Mouse (Mus musculus): ENCODE measurements around the gene Mcmbp. TPM values are rescaled to one million over a fixed set of nuclear protein-coding genes. Genes with fewer than 3 reads are reported as not detected.
A peak's percentile ranks its signal among the peaks of the same experiment; 100 is the strongest.

Mcmbp gene
- polyA plus RNA-seq, 1 experiment from 2014 or later: 81.0 TPM

DNA sequence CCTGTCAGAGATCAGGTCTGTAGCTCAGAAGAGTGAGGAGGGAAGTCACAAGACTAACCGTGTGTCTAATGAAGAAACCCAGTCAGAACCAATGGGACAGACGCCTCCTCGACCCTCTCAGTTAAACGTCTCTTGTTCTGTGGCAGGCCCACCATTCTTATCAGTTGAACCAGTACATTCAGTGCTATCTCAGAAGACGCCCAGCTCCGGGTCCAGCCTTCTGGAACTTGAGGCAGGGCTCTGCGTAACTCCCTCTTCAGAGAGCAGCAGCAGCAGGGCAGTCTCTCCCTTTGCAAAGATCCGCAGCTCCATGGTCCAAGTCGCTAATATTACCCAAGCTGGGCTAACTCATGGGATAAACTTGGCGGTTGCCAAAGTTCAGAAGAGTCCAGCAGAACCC, 45.4 kb downstream of the Mcmbp start:
- peaks cover 7% of the 10 kb centered on the region for H3K4me1 ChIP-seq
- H3K36me3 ChIP-seq: peaks cover 76% of the 10 kb centered on the region
- DNase-seq (ENCODE audit: low spot score): no peak
- no peaks in the 10 kb centered on the region for H3K27me3 ChIP-seq (ENCODE audit: low read depth, poor library complexity, severe bottlenecking)
- H3K4me3 ChIP-seq: no peak overlapping the region
- no peak overlapping the region for H3K27ac ChIP-seq (replicated peaks)
- no peaks in the 10 kb centered on the region for H3K9me3 ChIP-seq (replicated peaks)
- WGBS: 91% methylated on average over 10 of the region's 10 CpGs

DNA sequence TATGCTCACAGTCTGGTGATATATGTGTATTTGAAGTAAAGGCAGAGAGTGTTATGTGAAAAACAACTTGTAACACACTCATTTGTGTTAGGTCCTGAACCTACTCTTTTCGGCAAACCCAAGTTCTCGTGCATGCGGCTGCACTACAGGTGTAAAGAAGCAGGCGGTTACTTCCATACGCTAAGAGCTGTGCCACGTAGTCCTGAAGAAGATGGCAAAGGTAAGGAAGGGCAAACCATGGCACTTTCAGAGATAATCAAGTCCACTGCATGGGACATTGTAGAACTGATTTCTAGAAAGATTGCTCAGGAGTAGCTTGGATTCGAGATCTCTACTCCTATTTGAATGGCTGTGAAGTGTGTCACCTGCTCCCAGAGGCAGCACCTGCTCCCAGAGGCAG, 48.1 kb downstream of the Mcmbp start:
- Histone ChIP-seq H3K9me3 (replicated peaks) (peaks cover 14% of the 10 kb centered on the region), H3K27me3 (ENCODE audit: low read depth, poor library complexity, severe bottlenecking) (no peaks in the 10 kb centered on the region), H3K36me3 (peaks cover 67% of the 10 kb centered on the region), H3K4me3 (no peak overlapping the region), H3K4me1 (peaks cover 15% of the 10 kb centered on the region), H3K27ac (replicated peaks) (no peak overlapping the region)
- DNase-seq (ENCODE audit: low spot score): no peak
- WGBS: 92% methylated on average over 7 of the region's 7 CpGs

DNA sequence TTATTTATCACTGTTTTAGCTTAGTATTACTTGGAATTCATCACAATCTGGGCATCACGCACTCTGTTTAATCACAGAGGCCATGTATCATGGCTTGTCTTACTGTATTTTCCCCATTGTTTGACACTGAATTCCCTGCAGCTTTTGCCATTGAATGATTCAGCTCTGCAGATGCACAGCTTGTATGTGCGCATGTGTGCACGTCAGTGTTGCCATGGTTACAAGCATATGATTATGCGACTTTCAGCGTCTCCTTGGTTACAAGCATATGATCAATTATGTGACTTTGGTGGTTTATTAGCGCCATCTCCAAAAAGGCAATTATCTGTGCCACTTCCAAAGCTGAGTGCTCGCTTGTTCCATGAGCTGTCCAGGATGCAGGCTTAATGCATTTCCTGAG, 49.5 kb downstream of the Mcmbp start:
- Histone ChIP-seq H3K4me3 (peak overlapping the region; percentile 56), H3K27me3 (ENCODE audit: low read depth, poor library complexity, severe bottlenecking) (no peaks in the 10 kb centered on the region), H3K27ac (replicated peaks) (no peak overlapping the region; the same call in 1 of the 2 replicates), H3K36me3 (peaks cover 69% of the 10 kb centered on the region), H3K9me3 (replicated peaks) (peaks cover 22% of the 10 kb centered on the region), H3K4me1 (peaks cover 15% of the 10 kb centered on the region)
- 82% methylated on average over 7 of the region's 7 CpGs for WGBS
- peak; percentile 29 for DNase-seq (ENCODE audit: low spot score)

DNA sequence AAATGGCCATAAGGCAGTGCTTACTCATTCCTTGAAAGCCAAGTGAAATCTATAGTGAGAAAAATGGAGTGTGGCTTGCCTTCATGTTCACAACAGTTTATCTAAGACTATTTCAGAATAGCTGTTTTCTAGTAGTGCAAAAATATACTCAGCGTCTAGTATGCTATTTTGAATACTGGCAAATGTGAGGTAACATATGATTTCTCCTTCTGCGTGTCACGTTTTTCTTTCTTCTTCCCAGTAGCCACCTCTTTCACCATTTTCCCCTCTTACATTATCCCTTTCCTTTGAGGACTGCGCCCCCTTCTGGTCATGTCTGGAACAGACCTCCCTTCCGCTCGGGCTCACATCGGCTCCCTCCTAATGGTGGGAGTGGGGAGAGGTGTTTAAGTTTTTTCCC, 50.2 kb downstream of the Mcmbp start:
- Histone ChIP-seq H3K36me3 (peaks cover 69% of the 10 kb centered on the region), H3K27me3 (ENCODE audit: low read depth, poor library complexity, severe bottlenecking) (no peaks in the 10 kb centered on the region), H3K4me3 (peak overlapping the region; percentile 56), H3K27ac (replicated peaks) (peak overlapping the region; percentile 42; the same call in 1 of the 2 replicates), H3K9me3 (replicated peaks) (peaks cover 22% of the 10 kb centered on the region), H3K4me1 (peaks cover 15% of the 10 kb centered on the region)
- 15% methylated on average over 7 of the region's 7 CpGs for WGBS
- peak; percentile 85 for DNase-seq (ENCODE audit: low spot score)

DNA sequence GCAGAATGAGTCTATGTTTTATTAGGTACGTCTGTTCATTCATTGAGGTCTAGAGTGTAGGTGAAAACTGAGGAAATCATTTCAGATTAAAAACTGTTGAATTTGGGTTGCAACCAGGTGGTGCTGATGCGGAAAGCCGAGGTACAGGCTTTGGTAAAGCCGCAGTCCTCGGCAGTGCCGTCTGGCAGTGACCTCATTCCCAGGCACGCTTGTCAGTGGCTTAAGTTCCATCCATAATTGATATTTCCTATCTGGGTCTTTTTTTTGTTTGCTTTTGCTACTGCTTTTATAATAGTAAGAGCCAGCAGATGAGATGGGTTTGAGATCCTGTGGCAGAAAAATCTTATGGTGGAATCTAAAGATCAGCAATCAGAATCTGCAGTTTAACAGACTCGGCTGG, 50.9 kb downstream of the Mcmbp start:
- DNase-seq (ENCODE audit: low spot score): no peak
- Histone ChIP-seq H3K36me3 (peaks cover 69% of the 10 kb centered on the region), H3K9me3 (replicated peaks) (peaks cover 22% of the 10 kb centered on the region), H3K4me1 (peaks cover 15% of the 10 kb centered on the region), H3K27me3 (ENCODE audit: low read depth, poor library complexity, severe bottlenecking) (no peaks in the 10 kb centered on the region), H3K27ac (replicated peaks) (no peak overlapping the region), H3K4me3 (peak overlapping the region; percentile 56)
- 73% methylated on average over 8 of the region's 8 CpGs for WGBS

DNA sequence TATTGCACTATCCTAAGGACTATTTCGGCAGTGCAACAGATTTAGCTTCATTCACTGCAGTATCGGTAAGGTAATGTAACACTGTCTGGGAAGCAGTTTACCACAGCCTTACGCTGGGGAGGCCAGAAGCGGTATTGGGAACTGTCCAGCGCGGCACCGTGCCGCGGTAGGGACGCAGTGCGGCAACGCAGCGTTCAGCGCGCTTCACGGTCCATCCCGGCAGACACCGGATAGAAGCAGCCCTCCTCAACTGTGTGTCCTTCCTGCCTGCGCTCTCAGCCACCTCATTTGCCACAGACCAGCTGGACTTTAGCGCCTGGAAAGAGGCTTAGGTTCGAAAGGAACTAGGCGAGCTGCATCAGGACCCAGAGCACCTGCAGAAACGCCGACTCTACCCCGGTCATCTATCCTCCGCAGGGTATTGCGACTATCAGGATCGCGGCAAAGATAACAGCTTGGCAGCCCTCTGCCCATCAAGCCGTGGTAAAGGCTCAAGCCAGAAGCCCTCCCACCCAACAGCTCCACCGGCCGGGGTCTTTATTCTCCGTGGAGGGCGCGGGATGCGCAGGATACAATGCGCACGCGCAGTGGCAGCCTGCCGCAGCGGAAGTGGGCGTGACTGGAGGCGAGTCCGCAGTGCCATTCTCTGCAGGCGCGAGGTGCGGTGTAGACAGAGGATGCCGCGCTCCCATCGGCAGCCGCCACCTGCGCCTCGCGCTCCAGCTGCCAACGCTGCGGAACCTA, 52.3 kb downstream of the Mcmbp start:
- peaks cover 22% of the 10 kb centered on the region for H3K9me3 ChIP-seq (replicated peaks)
- H3K27ac ChIP-seq (replicated peaks): peak overlapping the region; percentile 85
- DNase-seq (ENCODE audit: low spot score): peak; percentile 84
- H3K4me1 ChIP-seq: peaks cover 15% of the 10 kb centered on the region
- H3K27me3 ChIP-seq (ENCODE audit: low read depth, poor library complexity, severe bottlenecking): no peaks in the 10 kb centered on the region
- H3K36me3 ChIP-seq: peaks cover 66% of the 10 kb centered on the region
- peak overlapping the region; percentile 56 for H3K4me3 ChIP-seq
- 51% methylated on average over 56 of the region's 56 CpGs for WGBS

DNA sequence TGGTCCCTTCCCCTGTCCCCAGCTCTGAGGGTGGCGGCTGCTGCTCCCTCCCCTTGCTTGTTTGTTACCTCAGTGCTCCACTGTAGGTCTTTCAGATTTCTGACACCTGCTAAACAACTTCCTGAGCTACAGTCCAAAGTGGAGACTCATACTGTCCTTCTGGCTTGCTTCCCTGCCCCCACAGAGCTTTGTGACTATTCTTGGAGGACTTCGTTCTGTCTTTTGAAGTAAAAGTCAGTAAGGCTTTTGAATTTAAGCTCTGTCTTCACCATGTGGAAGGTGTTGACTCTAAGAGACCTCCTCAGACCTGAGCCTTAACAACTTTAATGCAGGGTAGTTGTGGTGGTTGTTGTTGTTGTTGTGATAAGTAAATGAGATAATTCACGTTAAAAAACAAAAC, 61.7 kb downstream of the Mcmbp start:
- Histone ChIP-seq H3K9me3 (replicated peaks) (no peaks in the 10 kb centered on the region), H3K4me3 (no peak overlapping the region), H3K27ac (replicated peaks) (no peak overlapping the region), H3K27me3 (ENCODE audit: low read depth, poor library complexity, severe bottlenecking) (no peaks in the 10 kb centered on the region), H3K36me3 (peaks cover 23% of the 10 kb centered on the region), H3K4me1 (peaks cover 1% of the 10 kb centered on the region)
- 72% methylated on average over 3 of the region's 3 CpGs for WGBS
- no peak for DNase-seq (ENCODE audit: low spot score)

DNA sequence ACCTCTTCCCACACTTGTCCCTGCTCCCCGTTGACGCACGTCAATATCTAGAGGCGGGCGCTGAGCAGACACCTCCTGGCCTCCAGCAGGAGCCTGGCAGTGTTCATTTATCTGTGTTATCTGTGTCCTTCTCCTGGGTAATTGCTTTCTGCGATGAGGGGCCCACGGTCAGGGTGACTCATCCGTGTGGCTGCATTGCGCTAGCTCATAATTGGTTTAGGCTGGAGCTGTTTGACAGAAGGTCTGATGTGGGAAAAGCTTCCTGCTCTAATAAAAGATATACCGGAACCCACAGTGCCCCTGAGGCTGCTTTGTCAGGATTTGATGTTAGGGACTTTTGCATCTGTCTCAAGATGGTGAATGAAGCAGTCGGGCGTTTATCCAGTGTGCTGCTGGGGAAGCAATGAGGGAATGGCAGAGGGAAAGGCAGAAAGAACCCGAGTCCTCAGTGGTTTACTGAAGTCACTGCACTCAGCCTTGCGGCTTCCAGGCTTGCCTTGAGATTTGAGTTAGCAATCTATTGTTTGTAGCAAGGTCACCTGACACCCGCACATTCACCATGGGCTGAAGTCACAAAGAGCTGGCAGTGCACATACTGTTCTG, 67.8 kb downstream of the Mcmbp start:
- Histone ChIP-seq H3K27ac (replicated peaks) (peak overlapping the region; percentile 81), H3K27me3 (ENCODE audit: low read depth, poor library complexity, severe bottlenecking) (no peaks in the 10 kb centered on the region), H3K36me3 (peaks cover 28% of the 10 kb centered on the region), H3K4me1 (peaks cover 23% of the 10 kb centered on the region), H3K9me3 (replicated peaks) (no peaks in the 10 kb centered on the region), H3K4me3 (peak overlapping the region; percentile 39)
- peak; percentile 39 for DNase-seq (ENCODE audit: low spot score)
- 9% methylated on average over 15 of the region's 15 CpGs for WGBS

DNA sequence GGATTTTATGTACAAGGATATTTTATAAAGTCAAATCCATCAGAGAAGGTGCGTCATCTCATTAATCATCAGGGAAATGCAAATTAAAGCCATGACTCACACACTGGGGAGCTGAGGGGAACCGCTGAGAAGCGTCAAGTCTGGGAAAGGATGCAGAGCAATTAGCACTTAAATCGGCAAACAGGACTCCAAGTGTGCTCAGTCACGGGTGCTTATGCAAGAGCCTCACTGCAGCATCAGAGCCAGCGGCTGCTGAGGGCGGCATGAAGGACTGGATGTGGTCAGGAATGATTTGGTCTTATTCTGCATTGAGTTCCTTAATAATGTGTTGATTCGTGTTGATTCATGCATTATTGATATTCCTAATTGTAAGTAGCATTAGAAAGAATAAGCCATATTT, 68.3 kb downstream of the Mcmbp start:
- peak overlapping the region; percentile 81 for H3K27ac ChIP-seq (replicated peaks)
- peak overlapping the region; percentile 39 for H3K4me3 ChIP-seq
- WGBS: 10% methylated on average over 8 of the region's 8 CpGs
- peaks cover 23% of the 10 kb centered on the region for H3K4me1 ChIP-seq
- no peaks in the 10 kb centered on the region for H3K9me3 ChIP-seq (replicated peaks)
- H3K36me3 ChIP-seq: peaks cover 25% of the 10 kb centered on the region
- no peak for DNase-seq (ENCODE audit: low spot score)
- H3K27me3 ChIP-seq (ENCODE audit: low read depth, poor library complexity, severe bottlenecking): no peaks in the 10 kb centered on the region

DNA sequence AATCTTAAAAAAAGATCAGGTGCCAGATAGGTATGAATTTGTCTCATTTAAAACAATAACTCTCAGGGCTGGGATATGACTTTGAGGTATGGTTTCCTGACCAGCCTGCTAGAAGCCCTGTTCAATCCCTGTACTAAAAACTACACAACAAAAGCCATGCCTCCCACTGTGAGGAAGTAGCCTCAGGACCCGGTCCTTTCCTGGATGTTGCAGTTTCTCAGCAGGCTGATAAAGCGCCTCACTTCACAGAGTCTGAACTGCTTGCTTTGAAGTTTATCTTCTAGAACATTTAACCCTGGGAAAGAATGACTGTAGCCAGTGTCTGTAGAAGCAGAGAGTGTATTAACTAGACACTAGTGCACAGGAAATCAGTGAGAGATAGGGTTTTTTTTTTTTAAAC, 71.5 kb downstream of the Mcmbp start:
- no peak for DNase-seq (ENCODE audit: low spot score)
- no peaks in the 10 kb centered on the region; the same call in 1 of the 2 replicates for H3K9me3 ChIP-seq (replicated peaks)
- H3K36me3 ChIP-seq: peaks cover 32% of the 10 kb centered on the region

DNA sequence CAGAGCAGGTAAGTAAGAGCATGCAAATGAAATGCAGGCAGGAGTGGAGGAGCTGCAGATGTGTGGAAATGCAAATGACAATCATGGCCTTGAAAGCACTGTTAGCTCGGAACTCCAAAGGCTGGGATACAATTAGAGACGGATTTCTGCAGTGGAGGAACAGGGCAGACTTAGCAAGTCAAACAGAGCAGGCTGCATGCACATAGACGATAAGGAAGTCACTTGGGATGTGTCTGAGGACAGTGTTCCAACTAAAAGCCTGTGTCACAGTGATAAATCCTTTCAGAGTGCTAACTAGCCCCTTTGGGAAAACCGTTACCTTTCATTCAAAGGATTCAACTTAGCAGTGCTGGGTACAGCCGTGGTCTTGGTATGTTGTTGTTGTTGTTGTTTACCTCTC, 72.5 kb downstream of the Mcmbp start:
- Histone ChIP-seq H3K4me3 (no peak overlapping the region), H3K27ac (replicated peaks) (no peak overlapping the region), H3K4me1 (peaks cover 14% of the 10 kb centered on the region), H3K36me3 (peaks cover 32% of the 10 kb centered on the region), H3K9me3 (replicated peaks) (no peaks in the 10 kb centered on the region; the same call in 1 of the 2 replicates), H3K27me3 (ENCODE audit: low read depth, poor library complexity, severe bottlenecking) (no peaks in the 10 kb centered on the region)
- 67% methylated on average over 5 of the region's 5 CpGs for WGBS
- no peak for DNase-seq (ENCODE audit: low spot score)

More for the DNA sequence above, 71.5 kb downstream of the Mcmbp start:
- Histone ChIP-seq H3K27ac (replicated peaks) (no peak overlapping the region), H3K4me3 (no peak overlapping the region), H3K27me3 (ENCODE audit: low read depth, poor library complexity, severe bottlenecking) (no peaks in the 10 kb centered on the region), H3K4me1 (peaks cover 23% of the 10 kb centered on the region)
- WGBS: 36% methylated on average over 2 of the region's 2 CpGs

DNA sequence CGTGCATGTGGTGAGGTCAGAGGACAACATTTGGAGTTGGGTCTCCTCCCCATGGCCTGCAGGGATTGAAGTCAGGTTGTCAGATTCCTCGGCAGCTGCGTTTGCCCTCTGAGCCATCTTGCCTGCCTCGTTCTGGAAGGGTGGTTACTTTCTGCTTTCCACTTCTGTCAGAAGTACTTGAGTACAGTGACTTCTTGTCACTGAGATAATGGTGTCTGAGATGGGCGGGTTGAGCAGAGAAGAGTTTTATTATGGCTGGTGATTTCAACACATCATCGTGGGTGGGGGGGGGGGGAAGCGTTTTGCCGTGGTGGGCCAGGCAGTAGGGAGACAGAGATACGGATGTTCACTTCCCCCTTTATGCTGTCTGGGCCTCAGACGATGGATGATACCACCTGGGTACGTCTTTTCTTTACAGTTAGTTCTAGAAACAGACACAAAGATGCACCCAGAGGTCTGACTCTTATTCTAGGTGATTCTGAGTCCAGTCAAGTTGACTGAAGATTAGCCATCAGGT, 75.4 kb downstream of the Mcmbp start:
- H3K27me3 ChIP-seq (ENCODE audit: low read depth, poor library complexity, severe bottlenecking): no peaks in the 10 kb centered on the region
- DNase-seq (ENCODE audit: low spot score): no peak
- H3K27ac ChIP-seq (replicated peaks): no peak overlapping the region
- no peak overlapping the region for H3K4me3 ChIP-seq
- WGBS: 95% methylated on average over 11 of the region's 11 CpGs
- peaks cover 28% of the 10 kb centered on the region for H3K36me3 ChIP-seq
- no peaks in the 10 kb centered on the region; the same call in 1 of the 2 replicates for H3K4me1 ChIP-seq
- no peaks in the 10 kb centered on the region; the same call in 1 of the 2 replicates for H3K9me3 ChIP-seq (replicated peaks)

DNA sequence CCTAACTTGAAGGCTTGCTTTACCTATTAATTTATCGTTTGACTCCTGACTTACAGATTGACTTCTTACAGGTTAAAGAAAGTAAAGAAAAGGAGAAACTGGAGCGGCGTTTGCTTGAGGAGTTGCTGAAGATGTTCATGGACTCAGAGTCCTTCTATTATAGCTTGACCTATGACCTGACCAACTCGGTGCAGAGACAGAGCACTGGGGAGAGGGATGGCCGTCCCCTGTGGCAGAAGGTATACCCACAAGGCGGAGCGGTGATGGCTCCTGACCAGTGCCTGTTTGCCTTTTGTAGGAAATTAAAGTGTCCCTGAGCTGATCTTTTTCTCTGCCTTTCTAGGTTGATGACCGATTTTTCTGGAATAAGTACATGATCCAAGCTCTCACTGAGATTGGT, 76.4 kb downstream of the Mcmbp start:
- peaks cover 29% of the 10 kb centered on the region for H3K36me3 ChIP-seq
- H3K4me3 ChIP-seq: no peak overlapping the region
- H3K27ac ChIP-seq (replicated peaks): no peak overlapping the region
- no peaks in the 10 kb centered on the region for H3K27me3 ChIP-seq (ENCODE audit: low read depth, poor library complexity, severe bottlenecking)
- H3K4me1 ChIP-seq: no peaks in the 10 kb centered on the region; the same call in 1 of the 2 replicates
- no peaks in the 10 kb centered on the region; the same call in 1 of the 2 replicates for H3K9me3 ChIP-seq (replicated peaks)
- DNase-seq (ENCODE audit: low spot score): no peak
- 92% methylated on average over 8 of the region's 8 CpGs for WGBS

Data from midbrain, embryonic 10.5 days (tissue).